Mouse (Mus musculus): ENCODE results near the gene Clstn2.

GRCm38 (mm10) chr9:97538075-97538779, 494.8 kb downstream of the Clstn2 start:
- no peak for TF ChIP-seq POLR2A (IDR thresholded peaks at IDR 0.05; ENCODE audit: borderline replicate concordance, insufficient read depth, low read length)
- no peak for TF ChIP-seq CTCF (IDR thresholded peaks at IDR 0.05; ENCODE audit: borderline replicate concordance, insufficient read depth, low read depth, low read length)

All from cerebellum, adult 2 months (tissue).